Mouse (Mus musculus) heart, adult 8-10 months (tissue): ENCODE data around the gene Tcaf3. TPM values are rescaled to one million over a fixed set of nuclear protein-coding genes. Genes with fewer than 3 reads are reported as not detected.
A peak's percentile ranks its signal among the peaks of the same experiment; 100 is the strongest.

Experiments
- DNase-seq: peaks from one replicate; pipeline ENCODE4 v3.0.0; 2022; ENCODE audit warnings: low spot score
- total RNA-seq, 4 experiments: library from RNA; stranded (reverse); gene quantifications; 2 replicates each; pipeline ENCODE4 v1.2.4; 2022

The Tcaf3 gene
- total RNA-seq, result not detected

- DNase-seq, result no peak
Measured at GRCm38 (mm10) chr6:42597592-42597991, at the start of gene Tcaf3. Tcaf3 (minus strand) TSS chr6:42597692.

GRCm38 (mm10) chr6:42644912-42645549 is 47.5 kb upstream of the Tcaf3 start, which contains the start of gene Tcaf2:
Tcaf2 (minus strand) TSS chr6:42645254.
- DNase-seq, result peak; percentile 92

- DNase-seq, result no peak
Measured at GRCm38 (mm10) chr6:42634393-42634792, 36.9 kb upstream of the Tcaf3 start.

GRCm38 (mm10) chr6:42631395-42631794 is 33.9 kb upstream of the Tcaf3 start:
- DNase-seq, result no peak

GRCm38 (mm10) chr6:42616904-42617303 is 19.4 kb upstream of the Tcaf3 start:
- no peak for DNase-seq

GRCm38 (mm10) chr6:42612218-42612617 is 14.7 kb upstream of the Tcaf3 start:
- DNase-seq, result peak; percentile 6

- no peak for DNase-seq
Measured at GRCm38 (mm10) chr6:42610954-42611522, 13.5 kb upstream of the Tcaf3 start.

- no peak for DNase-seq
Measured at GRCm38 (mm10) chr6:42593138-42593882, 4.2 kb downstream of the Tcaf3 start.

- no peak for DNase-seq
Measured at GRCm38 (mm10) chr6:42586569-42586968, 10.9 kb downstream of the Tcaf3 start.

GRCm38 (mm10) chr6:42583488-42583872 is 14.0 kb downstream of the Tcaf3 start:
- DNase-seq, result peak; percentile 58

GRCm38 (mm10) chr6:42582741-42583487 is 14.6 kb downstream of the Tcaf3 start:
- no peak for DNase-seq

- DNase-seq, result no peak
Measured at GRCm38 (mm10) chr6:42578678-42579077, 18.8 kb downstream of the Tcaf3 start.

GRCm38 (mm10) chr6:42577433-42577832 is 20.1 kb downstream of the Tcaf3 start:
- no peak for DNase-seq

GRCm38 (mm10) chr6:42568205-42568604 is 29.3 kb downstream of the Tcaf3 start:
- DNase-seq, result no peak

- DNase-seq, result no peak
Measured at GRCm38 (mm10) chr6:42566076-42566598, 31.4 kb downstream of the Tcaf3 start.

- DNase-seq, result no peak
Measured at GRCm38 (mm10) chr6:42562280-42562679, 35.2 kb downstream of the Tcaf3 start.

GRCm38 (mm10) chr6:42560885-42561284 is 36.6 kb downstream of the Tcaf3 start:
- no peak for DNase-seq

- no peak for DNase-seq
Measured at GRCm38 (mm10) chr6:42558641-42559040, 38.9 kb downstream of the Tcaf3 start.

- no peak for DNase-seq
Measured at GRCm38 (mm10) chr6:42547461-42547860, 50.0 kb downstream of the Tcaf3 start, which contains the start of gene Olfr455. Olfr455 (minus strand) TSS chr6:42547587.

- DNase-seq, result no peak
Measured at GRCm38 (mm10) chr6:42546180-42546579, 51.3 kb downstream of the Tcaf3 start.

- peak; percentile 80 for DNase-seq
Measured at GRCm38 (mm10) chr6:42545451-42545885, 52.0 kb downstream of the Tcaf3 start.

- DNase-seq, result peak; percentile 3
Measured at GRCm38 (mm10) chr6:42544846-42545245, 52.6 kb downstream of the Tcaf3 start.
